Mouse (Mus musculus) C3H10T1/2 (cell line): Measurements from ENCODE around the gene Isca2. TPM values are rescaled to one million over a fixed set of nuclear protein-coding genes. Genes with fewer than 3 reads are reported as not detected.

Experiments used
- polyA plus RNA-seq, 2 experiments: library from polyadenylated mRNA; unstranded; fragments of >200 nt; fragmentation: generic; extraction: Trizol; gene quantifications; one replicate each; pipeline ENCODE4 v1.2.1; 2012; ENCODE audit warnings: missing spikeins in 2 of 2

The Isca2 gene
- polyA plus RNA-seq = 10 to 100 TPM; 12.0 to 32.2 TPM

GRCm38 (mm10) chr12:84772726-84773441, at the start of gene Isca2, which contains the start of gene Npc2:
Isca2 (plus strand) TSS chr12:84773251.
Npc2 (minus strand) TSS chr12:84773152.

Other genes starting within 250 kb of the Isca2 start
- gene Vsx2, start 203.5 kb upstream of the Isca2 start, polyA plus RNA-seq = under 1 TPM in 1 of 2 experiments, not detected in 1; 0.01 TPM
- gene Abcd4, start 155.8 kb upstream of the Isca2 start, polyA plus RNA-seq = 10 to 100 TPM in 1 of 2 experiments, 1 to 10 TPM in 1; 4.1 to 12.5 TPM
- gene Vrtn, start 132.2 kb upstream of the Isca2 start, polyA plus RNA-seq = not detected
- not detected for gene Syndig1l, start 74.4 kb upstream of the Isca2 start, polyA plus RNA-seq
- gene Npc2, start 99 bp upstream of the Isca2 start, polyA plus RNA-seq = 100 to 1,000 TPM; 143 to 190 TPM
- gene Ltbp2, start 103.3 kb downstream of the Isca2 start, polyA plus RNA-seq = 100 to 1,000 TPM in 1 of 2 experiments, 10 to 100 TPM in 1; 15.4 to 110 TPM
- 10 to 100 TPM; 23.3 to 75.7 TPM for gene Fcf1, start 197.6 kb downstream of the Isca2 start, polyA plus RNA-seq
- 1 to 10 TPM in 1 of 2 experiments, under 1 TPM in 1; 0.55 to 6.9 TPM for gene Arel1, start 197.6 kb downstream of the Isca2 start, polyA plus RNA-seq
- 10 to 100 TPM in 1 of 2 experiments, 1 to 10 TPM in 1; 3.3 to 19.4 TPM for gene Ylpm1, start 223.1 kb downstream of the Isca2 start, polyA plus RNA-seq